Mouse (Mus musculus): ENCODE results near the gene B4galt5.
"Not testable (repeated sequence)": the region's sequence is repeated elsewhere in the genome, so short reads cannot be mapped to it uniquely, and the experiment has no call there.

B4galt5 gene

DNA sequence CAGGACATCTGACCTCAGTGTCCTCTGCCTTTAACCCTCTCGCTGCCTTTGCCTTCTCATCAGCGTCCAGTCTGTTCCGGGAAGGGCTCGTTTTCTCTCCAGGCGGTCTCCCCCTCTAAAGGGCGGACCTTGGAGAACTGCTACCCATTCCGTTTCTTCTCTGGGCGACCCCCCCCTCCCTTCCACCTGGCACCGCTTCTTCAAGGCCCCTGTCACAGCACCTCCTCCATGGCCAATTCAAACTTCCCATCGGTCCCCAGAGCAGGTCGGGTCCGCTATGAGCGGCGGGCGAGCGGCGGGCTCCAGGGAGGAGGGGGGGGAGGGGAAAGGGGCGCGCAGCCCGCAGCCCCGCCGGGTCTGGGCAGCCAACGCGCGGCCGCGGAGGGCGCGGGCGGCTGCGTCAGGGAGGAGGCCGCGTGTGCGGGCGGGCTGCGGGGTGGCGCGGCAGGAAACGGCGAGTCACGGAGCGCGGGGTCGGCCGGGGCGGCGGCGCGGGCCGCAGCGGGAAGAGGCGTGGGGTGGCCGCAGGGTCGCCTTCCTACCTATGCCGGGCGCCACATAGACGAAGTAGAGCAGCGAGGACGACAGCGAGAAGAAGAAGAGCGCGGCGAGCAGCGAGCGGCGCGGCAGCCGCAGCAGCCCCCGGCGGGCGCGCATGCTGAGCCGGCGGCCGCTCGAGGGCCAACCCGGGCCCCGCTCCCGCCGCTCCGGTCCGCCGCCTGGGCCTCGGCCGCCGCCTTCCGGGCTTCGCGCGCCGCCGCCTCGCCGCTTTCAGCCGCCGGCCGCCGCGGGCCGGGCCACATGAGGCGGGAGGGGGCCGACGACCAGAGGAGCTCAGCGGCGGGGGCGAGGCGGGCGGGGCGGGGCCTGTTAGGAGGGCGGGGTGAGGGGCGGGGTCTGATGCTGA is at the start of gene B4galt5:
Gene B4galt5 (minus strand): TSS at position 808 of the 907 bp plus-strand sequence.
- peak; percentile 56 for DNase-seq

DNA sequence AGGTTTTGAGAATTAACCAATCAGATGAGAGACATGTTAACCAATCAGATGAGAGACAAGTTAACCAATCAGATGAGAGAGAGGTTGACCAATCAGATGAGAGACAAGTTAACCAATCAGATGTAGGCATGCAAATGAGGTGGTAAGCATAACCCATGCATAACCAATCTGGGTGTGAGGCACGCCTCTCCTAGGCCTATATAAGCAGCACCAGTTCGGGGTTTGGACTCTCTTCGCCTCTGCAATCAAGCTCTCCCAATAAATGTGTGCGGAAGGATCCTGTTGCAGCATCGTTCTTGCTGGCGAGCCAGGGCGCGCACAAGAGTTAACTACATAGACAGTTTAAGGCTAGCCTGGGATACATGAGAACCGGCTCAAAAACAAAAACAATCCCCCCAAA is 47.4 kb upstream of the B4galt5 start:
- DNase-seq = not testable (repeated sequence)

DNA sequence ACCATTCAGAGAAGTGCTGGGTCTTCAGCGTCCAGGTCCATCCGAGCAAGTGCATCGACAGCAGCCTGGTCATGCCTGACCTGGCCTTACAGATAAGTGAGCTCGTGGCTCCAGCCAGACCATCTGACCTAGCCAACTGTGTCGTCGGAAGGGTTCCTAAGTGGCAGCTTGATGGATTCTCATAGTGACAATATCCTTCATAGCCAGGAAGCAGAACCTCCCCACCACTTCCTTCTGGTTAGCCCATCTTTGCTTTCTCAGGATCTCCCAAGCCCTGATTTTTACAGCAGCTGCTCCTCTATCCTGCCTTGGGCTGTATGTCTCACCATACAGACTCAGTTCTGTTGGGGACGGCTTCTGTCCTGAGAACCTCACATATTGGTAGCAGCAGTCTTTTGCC is 45.4 kb upstream of the B4galt5 start:
- no peak for DNase-seq

DNA sequence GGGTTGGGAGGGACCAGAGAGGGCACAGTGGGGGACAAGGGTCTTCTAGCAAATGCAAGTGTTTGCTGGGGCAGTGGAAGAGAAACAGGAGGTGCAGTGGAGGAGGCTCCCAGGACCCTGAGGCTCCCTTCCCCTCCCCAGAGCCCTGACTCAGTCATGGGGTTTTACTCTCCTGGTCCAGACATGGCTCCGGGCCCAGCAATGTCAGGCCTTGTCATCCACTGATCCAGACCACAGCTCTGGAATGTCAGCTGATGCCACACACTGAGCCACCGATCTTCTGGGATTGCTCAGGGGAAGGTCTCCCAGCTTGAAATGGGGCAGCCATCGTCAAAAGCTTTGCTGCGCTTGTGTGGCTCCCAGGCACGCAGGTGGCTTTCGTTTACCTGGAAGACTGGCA is 38.0 kb upstream of the B4galt5 start:
- no peak for DNase-seq

DNA sequence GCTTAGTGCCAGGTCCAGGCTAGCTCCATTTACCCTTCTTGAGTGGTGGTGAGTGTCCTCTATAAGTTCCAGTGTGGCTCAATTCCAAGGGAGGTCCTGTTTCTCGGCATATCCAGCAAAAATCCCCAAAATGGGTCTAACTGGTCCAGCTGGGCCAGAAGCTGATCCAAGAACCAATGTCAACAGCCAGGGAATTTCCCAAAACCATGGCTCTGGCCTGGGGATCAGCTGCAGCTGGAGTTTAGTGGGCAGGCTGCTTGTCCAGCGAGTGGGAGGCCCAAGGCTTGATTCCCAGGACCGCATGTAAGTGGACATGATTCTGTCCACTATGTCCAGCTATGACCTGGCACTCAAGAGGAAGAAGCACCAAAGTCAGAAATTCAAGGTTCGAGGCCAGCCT is 37.5 kb upstream of the B4galt5 start:
- no peak for DNase-seq

DNA sequence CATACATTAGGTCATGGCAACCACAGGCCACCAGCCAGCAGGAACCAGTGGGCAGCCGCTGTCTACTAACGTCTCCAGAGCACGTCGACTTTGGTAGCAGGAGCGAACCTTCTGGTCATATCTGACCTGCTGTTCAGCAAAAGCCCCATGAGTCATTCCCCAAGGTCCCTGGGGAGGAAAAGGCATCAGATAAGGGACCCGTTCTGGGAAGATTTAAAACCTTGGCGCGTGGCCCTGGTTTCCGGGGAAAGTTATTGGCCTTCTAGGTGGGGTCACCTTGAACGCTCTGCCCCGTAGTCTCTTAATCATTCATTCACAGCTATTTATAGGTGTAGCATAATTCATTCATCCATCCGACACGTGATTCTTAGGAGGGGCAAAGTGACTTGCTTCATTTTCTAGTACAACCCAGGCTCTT is 34.7 kb upstream of the B4galt5 start:
- DNase-seq = no peak

DNA sequence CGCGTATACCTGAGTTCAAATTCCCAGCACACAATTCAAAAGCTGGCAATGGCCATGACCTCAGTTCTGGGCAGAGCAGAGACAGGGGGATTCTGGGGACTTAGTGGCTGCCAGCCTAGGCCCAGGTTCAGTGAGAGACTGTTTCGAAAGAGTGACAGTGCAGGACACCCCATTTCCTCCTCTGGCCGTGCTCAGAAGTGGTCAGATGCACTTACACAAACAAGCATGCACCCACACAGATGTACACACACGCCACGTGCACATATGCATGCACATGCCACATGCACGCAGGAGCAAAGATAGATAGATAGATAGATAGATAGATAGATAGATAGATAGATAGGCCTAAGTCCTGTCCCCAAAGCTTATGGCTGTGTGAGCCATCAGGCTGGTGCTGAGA is 33.4 kb upstream of the B4galt5 start:
- no peak for DNase-seq

DNA sequence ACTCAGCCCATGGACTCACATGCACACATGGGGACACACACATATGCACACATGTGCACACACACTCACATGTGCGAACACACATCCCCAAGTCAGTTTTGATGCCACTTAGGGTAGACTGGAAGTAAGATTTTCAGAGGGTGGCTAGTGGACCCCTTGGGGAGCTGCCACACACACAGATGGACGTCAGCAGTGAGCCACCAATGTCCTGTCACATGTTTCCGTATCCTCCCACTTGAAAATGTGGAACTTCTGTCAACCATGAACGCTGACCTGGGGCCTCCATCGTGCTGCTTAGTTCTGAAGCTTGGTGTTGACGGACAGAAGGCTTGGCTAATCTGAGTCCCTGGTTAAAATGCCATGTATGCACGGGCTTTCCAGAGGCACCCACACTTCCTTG is 32.6 kb upstream of the B4galt5 start:
- no peak for DNase-seq

DNA sequence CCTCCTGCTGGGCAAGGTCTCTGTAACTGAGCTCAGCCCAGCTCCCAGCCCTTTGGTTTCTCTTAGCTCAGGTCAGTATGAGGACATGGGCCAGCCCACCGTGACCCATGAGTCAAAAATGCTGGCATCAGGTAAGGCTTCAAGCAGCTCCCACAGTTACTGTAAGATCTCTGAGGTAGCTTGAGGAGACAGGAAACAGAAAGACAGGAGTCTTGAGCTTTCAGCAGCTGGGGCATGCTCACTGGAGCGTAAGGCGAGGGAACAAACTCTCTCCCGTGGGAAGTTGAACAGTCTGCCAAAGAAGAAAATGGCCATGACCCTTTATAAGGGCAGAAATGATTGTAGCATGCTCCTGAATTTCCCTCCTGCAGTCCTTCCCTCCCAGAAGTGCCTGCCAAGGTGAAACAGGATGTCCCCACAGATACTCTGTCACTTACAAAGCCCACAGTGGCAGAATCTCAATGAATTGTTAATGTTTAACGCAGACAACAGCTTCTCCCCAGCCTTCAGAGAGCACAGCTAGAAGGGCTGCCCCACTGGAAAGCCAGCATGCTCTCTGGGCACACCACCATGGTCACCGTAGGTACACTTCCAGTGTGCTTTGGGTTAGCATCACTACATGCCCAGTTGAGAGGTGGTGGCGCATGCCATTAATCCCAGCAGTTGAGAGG is 31.8 kb upstream of the B4galt5 start:
- no peak for DNase-seq

DNA sequence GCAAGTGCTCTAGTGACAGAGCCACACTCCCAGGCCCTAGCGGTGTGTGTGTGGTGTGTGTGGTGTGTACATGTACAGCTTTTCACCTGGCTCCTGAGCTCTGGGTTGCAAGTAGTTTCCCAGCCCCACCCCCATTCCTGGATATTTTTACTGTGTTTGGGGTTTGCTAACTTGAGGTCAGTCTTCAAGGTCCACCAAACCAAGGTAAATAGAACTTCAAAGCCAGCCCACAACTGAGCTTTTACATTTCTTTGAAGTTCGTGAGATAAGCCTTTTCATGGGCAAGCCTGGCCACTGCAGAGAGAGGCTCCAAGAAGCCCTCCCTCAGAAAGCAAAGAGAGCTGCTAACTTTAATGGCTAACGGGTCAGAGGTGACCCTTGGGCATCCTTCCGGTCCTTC is 30.0 kb upstream of the B4galt5 start:
- DNase-seq = no peak

DNA sequence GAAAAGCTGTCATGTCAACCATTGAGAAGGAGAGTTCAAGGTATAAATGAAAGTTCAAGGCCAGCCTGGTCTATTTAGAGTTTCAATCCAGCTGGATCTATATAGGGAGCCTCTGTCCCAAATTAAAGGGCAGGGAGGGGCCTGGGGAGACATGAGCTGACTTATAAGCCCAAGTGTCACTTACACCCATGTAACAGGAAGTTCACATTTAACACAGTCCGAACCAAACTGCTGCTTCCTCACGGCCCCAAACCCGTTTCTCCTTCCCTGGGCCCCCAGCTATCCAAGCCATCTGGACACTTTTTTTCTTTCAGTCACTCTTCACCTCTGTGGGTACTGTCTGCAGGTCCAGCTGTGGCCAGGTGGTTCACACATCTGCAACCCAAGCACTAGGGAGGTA is 28.7 kb upstream of the B4galt5 start:
- DNase-seq = no peak

DNA sequence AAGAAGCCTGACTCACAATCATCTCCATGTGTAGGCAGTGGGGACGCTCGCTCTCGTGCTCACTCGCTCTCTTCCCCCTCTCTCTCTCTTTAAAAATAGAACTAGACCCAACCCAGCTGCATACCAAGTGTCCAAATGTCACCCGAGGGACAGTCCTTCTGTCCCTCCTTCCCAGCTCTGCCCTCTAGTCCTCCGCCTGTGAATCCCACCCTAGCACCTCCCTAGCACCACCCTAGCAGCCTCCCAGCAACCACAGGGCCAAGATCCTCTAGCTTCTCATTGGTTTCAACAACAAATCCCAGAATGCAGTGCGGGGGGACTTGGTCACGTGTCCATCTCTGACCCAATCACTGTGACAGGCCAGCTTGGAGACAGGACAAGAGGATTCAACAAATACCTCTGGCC is 27.2 kb upstream of the B4galt5 start:
- peak; percentile 25 for DNase-seq

DNA sequence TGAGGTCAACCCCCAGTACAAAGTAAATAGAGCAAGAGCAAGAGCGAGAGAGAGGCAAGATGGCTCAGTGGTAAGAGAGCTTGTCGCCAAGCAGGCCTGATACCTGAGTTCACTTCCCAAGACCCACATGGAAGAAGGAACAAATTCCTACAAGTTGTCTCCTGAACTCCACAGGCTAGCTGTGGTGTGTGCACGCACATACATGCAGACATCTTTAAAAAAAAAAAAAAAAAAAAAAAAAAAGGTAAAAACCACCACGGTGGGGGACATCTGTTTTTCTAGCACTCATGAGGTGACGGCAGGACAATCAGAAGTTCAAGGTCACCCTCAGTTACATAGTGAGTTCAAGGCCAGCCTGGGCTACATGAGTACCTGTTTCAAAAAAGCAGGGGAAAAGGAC is 26.7 kb upstream of the B4galt5 start:
- DNase-seq = no peak

DNA sequence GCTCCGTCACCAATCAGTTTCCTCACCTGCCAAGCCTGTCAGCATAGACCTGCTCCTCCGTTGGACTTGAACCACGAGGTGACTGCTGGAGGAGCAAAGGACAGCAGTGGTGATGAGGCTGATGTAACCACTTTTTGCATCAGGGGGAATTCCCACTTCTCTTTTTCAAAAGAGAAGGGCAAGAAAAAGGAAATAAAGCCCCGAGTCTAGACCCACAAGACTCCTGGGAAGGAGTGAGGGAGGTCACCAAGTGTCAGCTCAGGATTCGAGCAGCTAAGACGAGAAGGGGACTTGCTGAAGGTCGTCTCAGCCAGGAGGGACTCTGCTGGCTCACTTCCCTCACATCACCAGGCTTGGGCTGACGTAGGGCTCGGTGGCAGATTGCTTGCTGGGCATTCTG is 26.2 kb upstream of the B4galt5 start:
- no peak for DNase-seq

DNA sequence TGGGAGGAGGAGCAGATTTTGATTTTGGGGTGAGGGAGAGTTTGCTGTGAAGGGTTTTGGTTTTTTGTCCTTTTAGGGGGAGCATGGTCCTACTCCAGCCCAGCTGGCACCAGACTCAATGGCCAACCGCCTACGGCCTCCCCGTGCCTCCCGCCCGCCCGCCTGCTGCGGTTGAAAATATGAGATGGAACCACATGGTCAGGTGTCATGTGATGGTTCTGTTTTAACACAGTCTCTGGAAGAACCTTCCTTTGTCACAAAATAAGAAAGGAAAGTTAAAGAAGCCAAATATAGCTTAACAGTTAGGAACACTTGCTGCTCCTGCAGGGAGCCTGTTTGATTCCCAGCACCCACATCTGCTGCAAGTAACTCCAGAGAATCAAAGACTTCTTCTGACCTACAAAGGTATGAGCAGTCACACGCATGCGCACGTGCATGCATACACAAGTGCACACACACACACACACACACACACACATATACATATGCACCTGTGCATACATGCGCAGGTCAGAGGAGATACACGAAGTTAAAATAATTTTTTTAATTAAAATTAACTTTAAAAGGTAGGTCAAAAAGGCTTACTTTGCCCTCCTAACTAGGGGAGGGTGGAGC is 25.3 kb upstream of the B4galt5 start:
- DNase-seq = peak; percentile 21

DNA sequence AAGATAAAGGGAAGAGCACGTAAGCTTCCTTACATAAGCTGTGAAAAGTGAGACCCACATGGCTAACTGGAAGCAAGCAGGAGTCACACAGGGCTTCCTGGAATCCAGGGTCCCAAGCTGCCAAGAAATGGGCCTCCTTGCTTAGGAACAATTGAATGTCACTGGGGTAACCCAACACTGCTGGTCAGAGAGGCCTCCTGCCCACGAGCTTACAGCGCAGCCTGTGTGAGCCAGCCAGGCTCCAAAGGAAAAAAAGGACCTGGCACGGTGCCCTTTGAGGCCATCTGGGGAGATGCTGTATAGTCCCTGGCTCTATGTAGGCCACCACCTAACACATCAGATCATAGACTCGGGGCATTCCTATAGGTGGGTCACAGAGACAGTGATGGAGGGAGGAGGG is 24.3 kb upstream of the B4galt5 start:
- DNase-seq = peak; percentile 42

DNA sequence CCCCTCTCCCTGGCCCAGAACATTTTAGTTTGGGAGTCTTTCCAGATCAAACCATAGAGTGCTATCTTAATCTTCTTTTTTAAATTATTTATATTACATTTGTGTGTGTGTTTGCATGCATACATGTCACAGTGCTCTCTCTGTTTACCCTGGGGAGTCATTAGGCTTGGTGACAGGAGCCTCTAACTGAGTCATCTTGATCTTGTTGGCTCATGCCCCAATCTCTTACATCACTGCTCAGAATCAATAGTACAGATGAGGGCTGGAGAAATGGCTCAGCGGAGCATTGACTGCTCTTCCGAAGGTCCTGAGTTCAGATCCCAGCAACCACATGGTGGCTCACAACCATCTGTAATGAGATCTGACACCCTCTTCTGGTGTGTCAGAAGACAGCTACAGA is 22.5 kb upstream of the B4galt5 start:
- no peak for DNase-seq

DNA sequence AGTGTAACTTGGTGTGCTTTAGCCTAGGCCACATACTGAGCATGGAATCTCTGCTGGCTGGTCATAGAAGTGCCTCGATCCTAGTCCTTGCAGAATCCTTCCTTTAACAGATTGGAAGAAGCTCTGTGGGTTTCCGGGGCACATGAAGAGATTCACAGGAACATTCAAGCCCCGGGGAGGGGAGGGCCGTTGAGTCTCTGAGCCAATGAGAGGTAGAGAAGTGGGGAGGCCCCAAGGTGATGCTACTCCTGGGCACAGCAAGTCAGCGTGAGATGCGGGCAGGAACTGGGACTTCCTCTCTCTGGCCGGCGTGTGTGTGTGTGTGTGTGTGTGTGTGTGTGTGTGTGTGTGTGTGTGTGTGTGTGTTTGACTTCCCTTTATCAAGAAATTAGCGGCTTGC is 19.3 kb upstream of the B4galt5 start:
- no peak for DNase-seq

DNA sequence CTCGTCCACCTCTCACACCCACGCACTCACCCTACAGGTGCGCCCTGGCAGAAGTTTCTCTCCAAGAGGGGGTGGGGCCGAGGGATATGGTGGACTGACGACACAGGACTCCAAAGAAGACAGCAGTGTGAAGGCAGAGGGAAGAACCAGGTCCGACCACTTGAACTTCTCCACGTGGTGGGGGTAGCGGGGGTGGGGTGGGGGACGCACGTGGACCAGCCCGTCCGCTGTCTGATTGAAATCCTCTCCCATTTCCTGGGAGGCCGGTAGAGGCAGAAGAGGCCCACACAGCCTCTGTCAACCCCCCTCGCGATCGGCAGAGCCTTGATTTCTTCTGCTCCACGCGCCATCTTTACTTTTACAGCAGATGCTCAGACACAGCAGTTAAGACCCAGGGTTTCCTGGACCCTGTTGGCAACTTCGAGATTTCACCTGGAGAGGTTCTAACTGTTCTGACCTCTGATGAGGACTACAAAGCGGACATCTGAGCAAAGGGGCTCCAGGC is 18.8 kb upstream of the B4galt5 start:
- no peak for DNase-seq

DNA sequence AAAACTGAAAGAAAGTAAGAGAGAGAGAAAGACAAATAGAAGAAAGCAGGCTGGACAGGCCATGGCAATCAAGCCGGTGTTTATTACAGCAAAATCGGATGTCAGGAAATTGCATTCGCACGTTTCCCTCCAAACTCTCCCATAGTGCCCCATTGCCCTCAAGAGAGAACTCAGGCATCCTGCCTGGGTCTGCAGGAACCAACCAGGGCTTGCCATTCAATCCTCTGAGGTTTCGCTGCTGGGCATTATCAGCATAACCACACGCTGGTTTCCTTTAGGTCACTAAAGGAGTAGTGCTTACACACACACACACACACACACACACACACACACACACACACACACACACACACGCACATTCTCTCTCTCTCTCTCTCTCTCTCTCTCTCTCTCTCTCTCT is 18.3 kb upstream of the B4galt5 start:
- DNase-seq = no peak

DNA sequence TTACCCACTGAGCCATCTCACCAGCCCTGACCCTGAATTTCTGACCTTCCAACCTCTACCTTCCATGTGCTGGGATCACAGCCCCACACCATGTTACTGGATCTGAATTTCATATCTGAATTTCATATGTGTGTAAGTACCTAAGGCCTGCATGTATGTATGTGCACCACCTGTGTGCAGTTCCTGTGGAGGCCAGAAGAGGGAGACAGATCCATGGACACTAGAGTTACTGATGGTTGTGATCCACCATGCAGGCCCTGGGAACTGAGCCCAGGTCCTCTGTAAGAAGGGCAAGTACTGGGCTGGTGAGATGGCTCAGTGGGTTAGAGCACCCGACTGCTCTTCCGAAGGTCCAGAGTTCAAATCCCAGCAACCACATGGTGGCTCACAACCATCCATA is 16.1 kb upstream of the B4galt5 start:
- no peak for DNase-seq

DNA sequence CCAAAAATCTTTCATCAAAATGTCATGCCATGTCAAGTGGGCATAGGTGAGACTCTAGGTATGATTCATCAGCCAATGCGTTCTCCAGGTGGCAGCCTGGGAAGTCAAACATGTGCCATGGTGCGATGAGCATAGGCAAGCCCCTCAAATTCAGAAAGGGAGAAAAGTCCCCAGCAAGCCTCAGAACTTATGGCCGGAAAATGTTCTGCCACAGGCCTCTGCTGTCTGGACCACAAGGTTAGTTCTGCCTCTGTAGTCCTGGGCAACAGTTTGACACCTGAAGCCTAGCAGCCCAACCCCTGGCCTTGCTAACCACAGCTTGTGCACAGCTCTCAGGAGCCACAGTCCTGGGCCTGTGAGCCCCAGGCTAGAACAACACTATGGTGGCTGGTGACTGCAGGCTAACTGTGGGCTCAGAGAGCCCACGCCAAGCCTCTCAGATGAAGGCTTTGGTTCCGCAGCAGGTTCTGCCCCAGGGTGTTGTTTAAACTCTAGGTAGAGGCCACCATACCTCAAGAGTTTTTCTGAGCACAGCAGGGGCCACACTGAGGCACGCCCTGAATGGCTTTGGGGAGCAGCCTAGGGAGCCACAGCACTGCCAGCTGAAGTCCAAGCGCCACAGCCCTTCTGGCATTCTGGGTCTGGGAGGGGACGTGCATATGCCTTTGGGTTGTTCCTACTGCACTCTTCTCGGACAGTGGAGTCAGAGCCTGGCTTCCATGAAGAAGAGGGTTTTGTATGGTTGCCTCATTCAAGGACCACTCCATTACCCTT is 14.5 kb upstream of the B4galt5 start:
- DNase-seq = no peak

DNA sequence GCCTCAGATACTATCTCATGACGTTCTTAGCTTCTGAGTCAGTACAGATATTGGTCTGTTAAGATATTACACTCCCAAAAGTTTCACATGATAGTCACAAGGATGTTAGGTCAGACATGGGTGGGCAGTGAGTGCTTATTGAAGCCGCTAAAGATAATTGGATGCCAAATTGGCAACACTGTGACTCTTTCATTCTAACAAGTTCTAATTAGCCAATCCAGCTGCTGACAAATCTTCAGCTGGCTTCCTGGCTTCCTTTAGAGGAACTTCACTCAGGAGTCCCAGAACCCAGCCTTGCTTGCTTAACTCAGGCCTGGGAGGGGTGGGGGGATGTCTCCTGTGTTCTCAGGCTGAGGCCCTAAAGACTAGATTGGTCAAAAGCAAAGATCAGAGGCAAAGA is 9.5 kb upstream of the B4galt5 start:
- no peak for DNase-seq

Data from right cerebral cortex, postnatal 25 days (tissue).